Mouse (Mus musculus): ENCODE data around the gene Krtap4-1. TPM values are rescaled to one million over a fixed set of nuclear protein-coding genes. Genes with fewer than 3 reads are reported as not detected.
"Not testable (repeated sequence)": the region's sequence is repeated elsewhere in the genome, so short reads cannot be mapped to it uniquely, and the experiment has no call there.

Krtap4-1 gene
- total RNA-seq, 1 experiment: not detected

- Histone ChIP-seq H3K4me3 (ENCODE audit: insufficient read depth in 1 of 2, low read depth in 1 of 2, low read length in 2 of 2, poor library complexity in 1 of 2, severe bottlenecking in 1 of 2) (no peak within 1 kb of the TSS), H3K9me3 (ENCODE audit: control insufficient read depth, insufficient read depth, low read depth, low read length) (no peaks in the 10 kb centered on the region), H3K36me3 (ENCODE audit: control insufficient read depth, insufficient read depth, low read length, poor library complexity, severe bottlenecking) (no peaks in the 10 kb centered on the region), H3K4me1 (ENCODE audit: control insufficient read depth in 2 of 2, insufficient read depth in 2 of 2, low read length in 2 of 2, poor library complexity in 1 of 2) (no peaks in the 10 kb centered on the region), H3K9ac (ENCODE audit: insufficient read depth, low read depth, low read length, poor library complexity, severe bottlenecking) (no peak within 1 kb of the TSS), H3K27ac (ENCODE audit: insufficient read depth, low read depth, low read length, poor library complexity, severe bottlenecking) (no peak within 1 kb of the TSS)
- TF ChIP-seq ZNF384 (IDR thresholded peaks at IDR 0.05; ENCODE audit: low read depth, low read length): no peak
- in situ Hi-C loops (cut with MboI; ENCODE audit: low sequenced_read_pairs in 2 of 2, unreplicated experiment in 2 of 2): no loop called here
- no peak for DNase-seq (ENCODE audit: low read depth, low spot score)
Measured at GRCm38 (mm10) chr11:99620335-99620734, 7.7 kb downstream of the Krtap4-1 start, which contains the start of gene Gm11562. Gm11562 (minus strand) TSS chr11:99620435.

GRCm38 (mm10) chr11:99614796-99615363, 13.2 kb downstream of the Krtap4-1 start, which contains the start of gene Krtap2-4:
Krtap2-4 (minus strand) TSS chr11:99614846.
- Histone ChIP-seq H3K4me1 (ENCODE audit: control insufficient read depth in 2 of 2, insufficient read depth in 2 of 2, low read length in 2 of 2, poor library complexity in 1 of 2) (no peaks in the 10 kb centered on the region), H3K9me3 (ENCODE audit: control insufficient read depth, insufficient read depth, low read depth, low read length) (no peaks in the 10 kb centered on the region), H3K4me3 (ENCODE audit: insufficient read depth in 1 of 2, low read depth in 1 of 2, low read length in 2 of 2, poor library complexity in 1 of 2, severe bottlenecking in 1 of 2) (no peak within 1 kb of the TSS), H3K9ac (ENCODE audit: insufficient read depth, low read depth, low read length, poor library complexity, severe bottlenecking) (no peak within 1 kb of the TSS), H3K27ac (ENCODE audit: insufficient read depth, low read depth, low read length, poor library complexity, severe bottlenecking) (no peak within 1 kb of the TSS), H3K36me3 (ENCODE audit: control insufficient read depth, insufficient read depth, low read length, poor library complexity, severe bottlenecking) (no peaks in the 10 kb centered on the region)
- TF ChIP-seq ZC3H11A (IDR thresholded peaks at IDR 0.05; ENCODE audit: borderline replicate concordance, low read depth, low read length): no peak
- no peak for TF ChIP-seq MAFK (IDR thresholded peaks at IDR 0.05; ENCODE audit: insufficient read depth, low read depth, low read length)
- TF ChIP-seq HCFC1 (IDR thresholded peaks at IDR 0.05; ENCODE audit: borderline replicate concordance, insufficient read depth, low read length): no peak
- no peak for TF ChIP-seq ZNF384 (IDR thresholded peaks at IDR 0.05; ENCODE audit: low read depth, low read length)
- TF ChIP-seq CHD2 (IDR thresholded peaks at IDR 0.05; ENCODE audit: low read depth, low read length): no peak
- no peak for DNase-seq (ENCODE audit: low read depth, low spot score)
- in situ Hi-C loops (cut with MboI; ENCODE audit: low sequenced_read_pairs in 2 of 2, unreplicated experiment in 2 of 2): no loop called here

DNA sequence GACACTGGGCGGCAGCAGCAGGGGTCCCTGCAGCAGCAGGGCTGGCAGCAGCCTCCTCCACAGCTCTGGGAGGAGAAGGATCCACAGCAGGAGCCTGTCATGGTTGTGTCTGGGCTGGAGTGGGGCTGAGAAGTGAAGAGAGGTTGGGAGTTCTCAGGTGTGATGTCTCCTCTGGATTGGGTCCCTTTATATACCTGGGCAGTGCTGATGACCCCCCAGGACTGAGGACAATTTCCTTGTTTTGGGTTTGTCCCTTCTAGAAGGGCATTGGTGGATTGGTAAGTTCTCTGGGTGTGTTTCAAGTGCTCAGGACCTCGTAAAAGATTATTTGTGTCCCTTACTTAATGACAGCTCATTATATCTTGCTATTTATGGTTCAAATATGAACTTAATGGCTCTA, 17.9 kb downstream of the Krtap4-1 start, which contains the start of gene Gm11937:
Gene Gm11937 (minus strand): TSS at position 101 of the 400 bp plus-strand sequence.
- DNase-seq (ENCODE audit: low read depth, low spot score); in situ Hi-C loops (cut with MboI; ENCODE audit: low sequenced_read_pairs in 2 of 2, unreplicated experiment in 2 of 2); H3K9me3 ChIP-seq (ENCODE audit: control insufficient read depth, insufficient read depth, low read depth, low read length): not testable (repeated sequence)

GRCm38 (mm10) chr11:99609126-99609525, 18.9 kb downstream of the Krtap4-1 start:
- TF ChIP-seq ZC3H11A (IDR thresholded peaks at IDR 0.05; ENCODE audit: borderline replicate concordance, low read depth, low read length) (no peak), HCFC1 (IDR thresholded peaks at IDR 0.05; ENCODE audit: borderline replicate concordance, insufficient read depth, low read length) (no peak), CHD2 (IDR thresholded peaks at IDR 0.05; ENCODE audit: low read depth, low read length) (no peak), MAFK (IDR thresholded peaks at IDR 0.05; ENCODE audit: insufficient read depth, low read depth, low read length) (no peak), ZNF384 (IDR thresholded peaks at IDR 0.05; ENCODE audit: low read depth, low read length) (no peak)
- in situ Hi-C loops (cut with MboI; ENCODE audit: low sequenced_read_pairs in 2 of 2, unreplicated experiment in 2 of 2): no loop called here

More for the DNA sequence above, 17.9 kb downstream of the Krtap4-1 start, which contains the start of gene Gm11937:
- not testable (repeated sequence) for H3K4me3 ChIP-seq (ENCODE audit: insufficient read depth in 1 of 2, low read depth in 1 of 2, low read length in 2 of 2, poor library complexity in 1 of 2, severe bottlenecking in 1 of 2); H3K9ac ChIP-seq (ENCODE audit: insufficient read depth, low read depth, low read length, poor library complexity, severe bottlenecking); H3K27ac ChIP-seq (ENCODE audit: insufficient read depth, low read depth, low read length, poor library complexity, severe bottlenecking); H3K4me1 ChIP-seq (ENCODE audit: control insufficient read depth in 2 of 2, insufficient read depth in 2 of 2, low read length in 2 of 2, poor library complexity in 1 of 2); H3K36me3 ChIP-seq (ENCODE audit: control insufficient read depth, insufficient read depth, low read length, poor library complexity, severe bottlenecking)

DNA sequence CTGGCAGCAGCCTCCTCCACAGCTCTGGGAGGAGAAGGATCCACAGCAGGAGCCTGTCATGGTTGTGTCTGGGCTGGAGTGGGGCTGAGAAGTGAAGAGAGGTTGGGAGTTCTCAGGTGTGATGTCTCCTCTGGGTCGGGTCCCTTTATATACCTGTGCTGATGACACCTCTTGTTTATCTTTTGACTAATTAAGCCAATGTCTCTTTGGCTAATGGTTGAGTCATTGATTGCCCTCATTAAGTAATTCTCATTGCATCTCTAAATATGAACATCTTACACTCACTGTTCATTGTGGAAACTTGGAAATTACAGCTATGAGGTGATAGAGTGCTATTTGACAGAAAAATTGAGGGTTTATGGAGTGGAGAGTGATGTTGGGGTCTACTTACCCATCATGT, 24.8 kb downstream of the Krtap4-1 start, which contains the start of gene Gm11938:
Gene Gm11938 (minus strand): TSS at position 101 of the 400 bp plus-strand sequence.
- H3K36me3 ChIP-seq (ENCODE audit: control insufficient read depth, insufficient read depth, low read length, poor library complexity, severe bottlenecking); in situ Hi-C loops (cut with MboI; ENCODE audit: low sequenced_read_pairs in 2 of 2, unreplicated experiment in 2 of 2); DNase-seq (ENCODE audit: low read depth, low spot score): not testable (repeated sequence)

More at GRCm38 (mm10) chr11:99609126-99609525, 18.9 kb downstream of the Krtap4-1 start:
- no peaks in the 10 kb centered on the region for H3K9me3 ChIP-seq (ENCODE audit: control insufficient read depth, insufficient read depth, low read depth, low read length)
- no peak overlapping the region for H3K4me3 ChIP-seq (ENCODE audit: insufficient read depth in 1 of 2, low read depth in 1 of 2, low read length in 2 of 2, poor library complexity in 1 of 2, severe bottlenecking in 1 of 2)
- DNase-seq (ENCODE audit: low read depth, low spot score): no peak
- H3K36me3 ChIP-seq (ENCODE audit: control insufficient read depth, insufficient read depth, low read length, poor library complexity, severe bottlenecking): no peaks in the 10 kb centered on the region
- no peak overlapping the region for H3K9ac ChIP-seq (ENCODE audit: insufficient read depth, low read depth, low read length, poor library complexity, severe bottlenecking)
- H3K4me1 ChIP-seq (ENCODE audit: control insufficient read depth in 2 of 2, insufficient read depth in 2 of 2, low read length in 2 of 2, poor library complexity in 1 of 2): no peaks in the 10 kb centered on the region
- H3K27ac ChIP-seq (ENCODE audit: insufficient read depth, low read depth, low read length, poor library complexity, severe bottlenecking): no peak overlapping the region

DNA sequence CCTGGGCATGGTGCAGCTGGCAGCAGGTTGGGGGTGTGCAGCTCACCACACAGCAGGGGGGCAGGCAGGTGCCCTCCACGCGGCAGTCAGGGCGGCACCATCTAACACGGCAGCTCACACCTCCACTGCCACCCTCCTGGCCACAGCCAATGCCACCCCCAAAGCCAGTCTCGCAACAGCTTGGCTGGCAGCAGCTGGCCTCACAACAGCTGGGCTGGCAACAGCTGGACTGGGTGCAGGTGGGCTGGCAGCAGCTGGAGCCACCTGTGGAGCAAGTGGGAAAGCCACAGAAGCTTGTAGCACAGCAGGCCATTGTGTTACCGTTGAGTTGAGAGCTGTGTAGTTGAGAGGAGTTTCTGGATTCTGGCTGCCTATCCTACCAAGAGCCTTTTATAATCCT, 30.3 kb downstream of the Krtap4-1 start, which contains the start of gene Krtap9-3:
Gene Krtap9-3 (minus strand): TSS at position 364 of the 400 bp plus-strand sequence.
- in situ Hi-C loops (cut with MboI; ENCODE audit: low sequenced_read_pairs in 2 of 2, unreplicated experiment in 2 of 2); H3K9ac ChIP-seq (ENCODE audit: insufficient read depth, low read depth, low read length, poor library complexity, severe bottlenecking); H3K36me3 ChIP-seq (ENCODE audit: control insufficient read depth, insufficient read depth, low read length, poor library complexity, severe bottlenecking); DNase-seq (ENCODE audit: low read depth, low spot score); H3K4me3 ChIP-seq (ENCODE audit: insufficient read depth in 1 of 2, low read depth in 1 of 2, low read length in 2 of 2, poor library complexity in 1 of 2, severe bottlenecking in 1 of 2); H3K4me1 ChIP-seq (ENCODE audit: control insufficient read depth in 2 of 2, insufficient read depth in 2 of 2, low read length in 2 of 2, poor library complexity in 1 of 2); H3K27ac ChIP-seq (ENCODE audit: insufficient read depth, low read depth, low read length, poor library complexity, severe bottlenecking); H3K9me3 ChIP-seq (ENCODE audit: control insufficient read depth, insufficient read depth, low read depth, low read length): not testable (repeated sequence)

More for the DNA sequence above, 24.8 kb downstream of the Krtap4-1 start, which contains the start of gene Gm11938:
- H3K4me3 ChIP-seq (ENCODE audit: insufficient read depth in 1 of 2, low read depth in 1 of 2, low read length in 2 of 2, poor library complexity in 1 of 2, severe bottlenecking in 1 of 2); H3K9me3 ChIP-seq (ENCODE audit: control insufficient read depth, insufficient read depth, low read depth, low read length); H3K27ac ChIP-seq (ENCODE audit: insufficient read depth, low read depth, low read length, poor library complexity, severe bottlenecking); H3K4me1 ChIP-seq (ENCODE audit: control insufficient read depth in 2 of 2, insufficient read depth in 2 of 2, low read length in 2 of 2, poor library complexity in 1 of 2); H3K9ac ChIP-seq (ENCODE audit: insufficient read depth, low read depth, low read length, poor library complexity, severe bottlenecking): not testable (repeated sequence)
